Mouse (Mus musculus): ENCODE measurements around the gene Marc2. TPM values are rescaled to one million over a fixed set of nuclear protein-coding genes. Genes with fewer than 3 reads are reported as not detected.

Marc2 gene
- polyA plus RNA-seq, 1 experiment = 102 TPM

DNA sequence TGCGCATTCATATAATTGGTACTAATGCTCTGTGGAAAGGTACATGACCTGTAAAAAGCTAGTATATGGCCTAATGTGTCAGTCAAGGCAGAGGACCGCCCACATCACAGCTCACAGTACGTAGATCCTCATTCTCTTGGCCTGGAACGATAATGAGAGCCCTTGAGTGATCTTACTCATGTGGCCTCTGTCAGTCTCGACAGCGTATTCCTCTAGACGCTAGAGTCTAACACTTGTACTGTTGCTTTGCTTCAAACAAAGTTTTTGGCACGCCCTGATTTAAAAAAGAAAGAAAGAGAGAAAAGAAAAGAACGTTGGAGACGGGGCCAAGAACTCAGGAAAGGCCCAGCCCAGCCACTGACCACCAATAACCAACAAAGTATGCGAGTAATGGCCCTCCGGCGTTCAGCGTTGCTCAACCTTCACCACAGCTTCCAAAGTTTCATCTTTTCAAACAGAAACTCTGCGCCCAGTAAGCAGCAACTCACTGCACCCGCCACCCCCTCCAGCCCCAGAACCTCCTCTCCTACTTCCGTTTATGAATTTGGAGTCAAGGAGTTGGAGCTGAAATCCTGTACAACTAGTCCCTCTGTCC, 37.7 kb downstream of the Marc2 start:
- no peak for DNase-seq (ENCODE audit: low spot score)

DNA sequence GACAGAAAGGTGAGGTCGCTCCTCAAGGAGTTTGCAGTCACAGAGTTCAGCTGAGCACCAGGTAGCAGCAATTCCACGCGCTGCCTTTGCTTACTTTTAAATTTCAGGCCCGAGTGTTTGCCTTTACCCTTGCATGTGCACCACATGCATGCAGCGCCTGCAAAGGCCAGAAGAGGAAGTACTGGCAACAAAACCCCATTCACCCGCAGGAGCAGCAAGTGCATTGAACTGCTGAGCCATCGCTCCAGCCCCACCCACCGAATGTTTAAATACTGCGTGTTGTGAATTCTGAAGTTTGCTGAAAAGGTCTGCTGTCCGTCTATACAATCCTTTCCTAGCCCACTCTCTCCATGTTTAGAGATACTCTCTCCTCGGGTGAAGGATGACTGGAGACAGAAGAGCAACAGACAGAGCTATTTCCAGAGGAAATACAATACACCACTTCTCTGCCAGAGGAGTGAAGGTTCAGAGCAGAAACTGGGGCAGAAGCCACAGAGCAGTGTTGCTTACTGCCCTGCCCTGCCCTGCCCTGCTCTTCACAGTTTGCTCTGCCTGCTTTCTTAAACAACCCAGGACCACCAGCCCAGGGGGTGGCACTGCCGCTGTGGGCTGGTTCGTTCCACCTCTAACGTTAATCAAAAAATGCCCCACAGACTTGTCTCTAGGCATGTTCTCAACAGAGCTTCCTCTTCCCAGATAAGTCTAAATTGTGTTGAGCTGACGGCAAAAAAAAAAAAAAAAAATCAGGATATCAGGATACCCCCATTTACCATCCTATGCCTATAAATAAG, 38.4 kb downstream of the Marc2 start:
- no peak for DNase-seq (ENCODE audit: low spot score)

DNA sequence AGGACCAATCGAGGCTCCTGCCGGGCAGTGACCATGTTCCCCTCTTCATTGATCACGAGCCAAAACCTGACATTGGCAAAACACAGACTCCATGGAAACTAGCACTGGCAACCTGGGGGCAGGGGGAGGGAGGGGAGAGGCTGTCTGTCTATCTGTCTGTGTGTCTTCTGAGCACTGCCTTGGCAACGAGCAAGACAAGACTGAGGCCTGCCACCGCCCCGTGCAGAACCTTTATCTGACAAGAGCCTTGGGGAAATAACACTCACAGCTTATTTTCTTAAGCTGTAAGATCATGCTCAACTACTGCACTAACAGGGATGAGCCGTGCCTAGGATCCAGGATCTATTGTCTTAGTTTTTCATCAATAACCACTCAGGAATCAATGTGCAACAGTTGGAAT, 39.1 kb downstream of the Marc2 start:
- no peak for DNase-seq (ENCODE audit: low spot score)

DNA sequence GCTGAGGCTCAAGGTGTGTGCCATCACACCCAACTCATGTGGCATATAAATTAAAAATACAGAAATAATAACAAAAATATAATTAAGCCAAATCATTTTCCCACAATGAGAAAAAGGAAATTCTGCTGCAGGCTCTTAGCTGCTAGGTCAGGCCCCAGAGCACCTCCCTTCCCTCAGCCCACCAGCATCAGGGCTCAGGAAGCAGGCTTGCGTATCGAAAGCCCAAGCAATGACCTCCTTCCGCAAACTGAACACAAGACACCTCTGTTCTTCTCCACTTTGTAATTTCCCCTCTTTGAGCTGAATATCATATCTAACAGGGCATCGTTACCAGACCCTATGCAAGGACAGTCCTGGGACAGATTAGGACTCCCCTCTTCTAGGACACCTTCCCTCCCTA, 40.5 kb downstream of the Marc2 start:
- DNase-seq (ENCODE audit: low spot score) = no peak

DNA sequence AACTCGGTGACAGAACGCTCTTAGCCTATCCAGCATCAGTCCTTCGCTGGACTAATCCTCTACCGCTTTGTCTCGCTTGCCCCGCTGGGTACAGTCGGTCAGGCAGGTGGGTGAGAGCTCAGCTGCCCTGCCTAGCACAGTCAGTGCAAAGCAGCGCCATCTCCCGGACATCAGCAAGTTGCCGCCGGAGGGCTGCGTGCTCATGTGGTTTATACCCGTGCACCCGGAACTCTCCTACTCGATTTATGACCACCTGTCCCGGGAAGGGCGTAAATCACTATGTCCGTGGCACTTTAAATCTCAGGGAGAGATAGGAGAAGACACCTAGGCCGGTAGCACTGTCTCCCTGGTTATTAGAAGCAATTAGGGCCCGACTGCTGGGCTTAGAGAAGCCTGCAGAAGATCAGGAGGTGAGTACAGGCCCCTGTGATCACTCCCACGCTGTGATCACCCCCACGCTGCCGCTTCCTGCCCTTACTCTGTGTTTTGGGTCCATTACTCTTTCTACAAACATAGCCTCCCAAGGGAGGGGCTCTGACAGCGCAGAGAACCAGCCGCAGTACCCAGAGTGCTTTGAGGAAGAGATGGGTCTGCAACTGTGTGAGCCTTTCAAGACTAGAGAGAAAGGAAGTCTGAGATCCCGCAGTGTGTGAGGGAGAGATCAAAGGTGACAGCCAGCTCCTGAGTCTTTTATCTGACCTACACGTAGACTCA, 52.9 kb downstream of the Marc2 start:
- DNase-seq (ENCODE audit: low spot score) = peak; percentile 29

DNA sequence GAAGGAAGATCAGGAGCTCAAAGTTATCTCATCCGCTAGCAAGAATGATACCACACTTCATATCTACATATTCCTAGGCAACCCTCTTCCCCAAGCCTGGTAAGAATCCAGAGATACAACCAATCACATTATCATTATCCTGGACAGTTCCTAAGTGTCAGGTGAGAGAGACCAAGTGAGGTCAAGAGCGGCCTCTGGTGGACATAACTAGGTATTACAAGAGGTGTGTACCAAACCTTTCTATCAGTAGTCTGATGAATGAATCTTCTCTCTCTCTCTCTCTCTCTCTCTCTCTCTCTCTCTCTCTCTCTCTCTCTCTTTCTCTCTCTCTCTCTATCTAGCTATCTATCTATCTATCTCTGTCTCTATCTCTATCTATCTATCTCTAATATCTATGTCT, 55.1 kb downstream of the Marc2 start:
- DNase-seq (ENCODE audit: low spot score) = no peak

DNA sequence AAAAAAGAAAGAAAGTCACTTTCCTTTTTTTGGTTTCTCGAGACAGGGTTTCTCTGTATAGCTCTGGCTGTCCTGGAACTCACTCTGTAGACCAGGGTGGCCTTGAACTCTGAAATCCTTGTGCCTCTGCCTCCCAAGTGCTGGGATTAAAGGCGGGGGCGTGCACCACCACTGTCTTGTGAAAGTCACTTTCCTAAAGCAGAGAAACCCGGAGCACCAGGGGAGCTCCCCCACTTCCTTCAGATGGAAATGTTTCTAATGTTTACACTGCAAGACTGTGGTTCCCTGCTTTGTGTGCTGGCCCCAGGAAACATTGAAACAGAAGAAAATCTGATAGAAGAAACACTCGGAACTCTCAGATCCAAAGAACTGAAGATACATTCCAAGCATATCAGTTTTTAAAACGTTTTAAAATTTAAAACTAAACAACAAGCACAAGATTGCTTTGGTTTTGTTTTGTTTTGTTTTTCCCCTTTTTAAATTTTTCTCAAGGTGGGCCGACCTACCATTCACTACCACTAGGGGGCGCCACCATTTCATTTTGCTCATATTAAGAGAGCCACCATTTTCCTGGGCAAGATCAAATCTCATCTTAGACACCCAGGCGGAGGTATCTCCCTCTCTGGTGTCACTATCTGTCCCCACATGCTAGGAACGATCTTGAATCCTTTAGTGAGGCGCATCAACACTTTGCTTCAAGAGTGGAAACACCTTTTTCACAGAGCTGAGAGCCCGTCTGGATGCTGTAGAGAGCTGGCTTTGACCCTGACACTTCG, 59.7 kb downstream of the Marc2 start:
- DNase-seq (ENCODE audit: low spot score) = no peak

DNA sequence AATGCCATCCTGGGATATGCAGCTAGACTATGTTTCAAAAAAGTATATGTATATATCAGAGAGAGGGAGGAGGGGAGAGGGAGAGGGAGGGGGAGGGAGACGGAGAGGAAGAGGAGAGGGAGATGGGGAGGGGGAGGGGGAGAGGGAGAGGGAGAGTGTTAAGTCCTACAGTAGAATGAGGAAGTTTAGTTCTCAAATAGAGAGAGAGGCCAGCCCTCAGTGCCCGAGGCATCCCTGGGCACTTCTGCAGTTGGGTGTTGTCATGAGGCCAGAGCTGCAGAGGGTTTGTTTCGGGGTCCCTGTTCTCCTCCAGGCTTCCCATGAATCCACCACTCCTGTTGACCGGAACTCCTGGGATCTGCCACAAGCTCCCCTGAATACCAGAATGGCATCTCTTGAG, 62.6 kb downstream of the Marc2 start:
- DNase-seq (ENCODE audit: low spot score) = no peak

DNA sequence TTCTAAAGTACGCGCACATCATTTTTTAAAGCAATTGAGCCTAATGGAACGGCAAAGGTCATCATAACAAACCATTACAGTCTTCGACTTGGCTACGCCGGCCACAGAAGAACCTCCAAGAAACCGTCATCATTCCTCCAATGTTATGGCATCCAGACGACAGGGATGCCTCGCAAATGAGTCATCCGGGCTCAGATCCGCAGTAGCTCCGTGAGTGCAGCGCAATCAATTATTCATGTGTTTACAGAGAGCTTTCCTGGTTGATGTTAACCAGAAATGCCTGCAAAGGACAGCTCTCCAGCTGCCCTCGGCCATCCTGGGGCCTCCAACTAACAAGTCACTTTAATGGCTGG, 64.1 kb downstream of the Marc2 start:
- DNase-seq (ENCODE audit: low spot score) = no peak

GRCm38 (mm10) chr1:184781286-184782160, 64.7 kb downstream of the Marc2 start:
- DNase-seq (ENCODE audit: low spot score) = no peak

GRCm38 (mm10) chr1:184778157-184778556, 68.1 kb downstream of the Marc2 start:
- DNase-seq (ENCODE audit: low spot score) = no peak

GRCm38 (mm10) chr1:184777061-184777795, 69.0 kb downstream of the Marc2 start:
- DNase-seq (ENCODE audit: low spot score) = no peak

GRCm38 (mm10) chr1:184775289-184775688, 71.0 kb downstream of the Marc2 start:
- DNase-seq (ENCODE audit: low spot score) = no peak

GRCm38 (mm10) chr1:184771891-184772249, 74.4 kb downstream of the Marc2 start:
- DNase-seq (ENCODE audit: low spot score) = no peak

DNA sequence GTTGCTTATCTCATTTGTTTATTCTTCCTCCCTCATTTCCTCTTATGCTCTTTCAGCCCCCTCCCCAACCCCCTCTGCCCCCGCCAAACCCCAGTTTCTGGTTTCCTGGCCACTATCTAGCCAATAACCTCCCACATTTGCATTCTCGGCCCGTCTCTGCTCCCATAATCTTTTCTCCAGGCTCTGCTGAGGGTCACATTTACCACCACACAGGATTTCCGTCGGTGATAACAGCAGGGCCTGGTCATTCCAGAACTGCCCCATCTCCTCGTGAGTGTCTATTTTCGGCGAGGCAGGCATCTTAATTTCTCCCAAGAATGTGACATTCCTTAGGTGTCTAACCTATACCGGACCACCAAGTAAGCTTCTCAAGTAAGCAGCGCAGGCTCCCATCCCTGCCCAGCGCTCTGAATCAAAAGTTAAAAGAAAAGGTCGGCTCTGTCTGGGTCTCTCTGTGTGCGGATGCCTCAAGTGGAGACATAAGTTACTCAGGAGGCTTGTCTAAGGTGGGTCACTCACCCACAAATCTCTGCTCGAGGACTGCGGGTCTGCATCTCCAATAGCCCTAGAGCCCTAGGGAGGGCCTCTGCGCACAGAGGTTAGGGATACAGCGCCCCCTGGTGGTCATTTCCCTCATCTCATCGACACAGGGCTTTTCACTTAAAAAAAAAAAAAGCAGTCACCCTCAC, 74.9 kb downstream of the Marc2 start:
- peak; percentile 58 for DNase-seq (ENCODE audit: low spot score)

DNA sequence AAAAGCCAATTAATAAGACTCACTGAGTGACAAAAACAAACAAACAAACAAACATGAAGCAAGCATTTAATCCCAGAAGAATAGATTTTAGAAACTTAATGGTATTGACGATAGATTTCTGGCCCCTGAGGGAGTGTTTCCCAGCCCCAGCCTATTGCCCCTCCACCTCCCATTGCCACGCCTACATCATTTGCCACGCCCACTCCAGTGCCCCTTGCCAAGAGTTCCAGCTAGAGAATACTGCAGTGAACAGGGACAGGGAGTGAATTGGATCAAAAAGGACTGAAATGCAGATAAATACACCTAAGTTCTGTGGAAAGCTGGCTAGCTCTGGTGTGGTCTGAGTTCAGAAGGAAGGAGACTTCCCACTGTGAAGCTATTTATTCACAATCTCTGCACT, 82.4 kb downstream of the Marc2 start:
- no peak for DNase-seq (ENCODE audit: low spot score)
